Mouse (Mus musculus) CH12.LX (cell line): ENCODE measurements around the gene Ebf4. TPM values are rescaled to one million over a fixed set of nuclear protein-coding genes. Genes with fewer than 3 reads are reported as not detected.

Experiments used
- DNase-seq: peaks from one replicate; pipeline ENCODE4 v3.0.0-alpha.2; 2013; ENCODE audit errors: extremely low read depth
- H3K27ac ChIP-seq: 2 replicates; pipeline ENCODE4 v1.5.1; 2012; ENCODE audit warnings: low read depth, mild to moderate bottlenecking, control low read depth, moderate library complexity; ENCODE audit not compliant: insufficient read depth
- H3K27me3 ChIP-seq: replicated peaks from 2 replicates; pipeline ENCODE3; 2012; ENCODE audit warnings: inconsistent platforms
- H3K36me3 ChIP-seq, 2 experiments: replicated peaks in 1 of 2; 2 replicates each; pipeline versions ENCODE3 to v1.6.1; 2012; ENCODE audit warnings: inconsistent platforms in 1 of 2, low read length in 1 of 2, mild to moderate bottlenecking in 1 of 2, mixed read lengths in 1 of 2, moderate library complexity in 1 of 2; ENCODE audit not compliant: control insufficient read depth in 1 of 2, insufficient read depth in 1 of 2
- H3K4me1 ChIP-seq, 2 experiments: 2 replicates each; pipeline ENCODE4 v1.6.1; 2012; ENCODE audit warnings: inconsistent platforms in 1 of 2, moderate library complexity in 1 of 2; ENCODE audit not compliant: insufficient read depth in 2 of 2, control insufficient read depth in 1 of 2
- H3K4me2 ChIP-seq: 2 replicates; pipeline ENCODE4 v1.6.1; 2012; ENCODE audit warnings: low read depth, mild to moderate bottlenecking, control low read depth; ENCODE audit not compliant: poor library complexity, insufficient read depth, severe bottlenecking
- H3K4me3 ChIP-seq, 3 experiments: fragments of 150-350 bp in 1 of 3; sonication (generic) in 1 of 3; replicated peaks in 1 of 3; 2 replicates each; pipeline versions ENCODE3 to v1.5.1; 2011 to 2012; ENCODE audit warnings: low read depth in 2 of 3, low read length in 2 of 3, mild to moderate bottlenecking in 2 of 3, moderate library complexity in 2 of 3, control low read depth in 1 of 3, improper control_type of control experiment in 1 of 3, inconsistent platforms in 1 of 3, mixed read lengths in 1 of 3; ENCODE audit not compliant: poor library complexity in 1 of 3
- H3K79me2 ChIP-seq: replicated peaks from 2 replicates; pipeline ENCODE4 v1.6.1; 2012; ENCODE audit warnings: mild to moderate bottlenecking, moderate library complexity; ENCODE audit not compliant: control insufficient read depth, poor library complexity, insufficient read depth, severe bottlenecking; ENCODE audit errors: extremely low read depth
- H3K9ac ChIP-seq: 2 replicates; pipeline ENCODE4 v1.6.1; 2012; ENCODE audit warnings: low read depth, mild to moderate bottlenecking, control low read depth, moderate library complexity; ENCODE audit not compliant: insufficient read depth
- H3K9me3 ChIP-seq: replicated peaks from 2 replicates; pipeline ENCODE3; 2012; ENCODE audit warnings: low read length, inconsistent platforms, mixed read lengths
- BHLHE40 ChIP-seq: IDR thresholded peaks from 2 replicates; pipeline ENCODE4 v1.6.1; 2011; ENCODE audit warnings: mild to moderate bottlenecking, low read depth, low read length, improper control_type of control experiment
- CHD1 ChIP-seq: IDR thresholded peaks from 2 replicates; pipeline ENCODE4 v1.6.1; 2012; ENCODE audit warnings: low read depth, low read length, improper control_type of control experiment, inconsistent platforms
- CTCF ChIP-seq, 2 experiments: IDR thresholded peaks in 1 of 2; conservative IDR thresholded peaks in 1 of 2; 2 replicates each; pipeline ENCODE4 v1.5.1; 2011 to 2012; ENCODE audit warnings: low read depth in 2 of 2, low read length in 2 of 2, improper control_type of control experiment in 1 of 2, inconsistent platforms in 1 of 2, mild to moderate bottlenecking in 1 of 2, moderate library complexity in 1 of 2
- E2F4 ChIP-seq: IDR thresholded peaks from 2 replicates; pipeline ENCODE4 v1.6.1; 2011; ENCODE audit warnings: low read depth, low read length, improper control_type of control experiment; ENCODE audit not compliant: insufficient replicate concordance
- ELF1 ChIP-seq: IDR thresholded peaks from 2 replicates; pipeline ENCODE4 v1.6.1; 2014; ENCODE audit warnings: low read depth, mild to moderate bottlenecking, inconsistent platforms, low read length, improper control_type of control experiment
- EP300 ChIP-seq: IDR thresholded peaks from 2 replicates; pipeline ENCODE4 v1.6.1; 2011; ENCODE audit warnings: low read length, improper control_type of control experiment
- HCFC1 ChIP-seq: IDR thresholded peaks from 2 replicates; pipeline ENCODE4 v1.6.1; 2012; ENCODE audit warnings: low read depth, mild to moderate bottlenecking, inconsistent platforms, low read length, improper control_type of control experiment
- JUND ChIP-seq: conservative IDR thresholded peaks from 2 replicates; pipeline ENCODE4 v1.6.1; 2011; ENCODE audit warnings: low read depth, low read length, improper control_type of control experiment
- KAT2A ChIP-seq: IDR thresholded peaks from 2 replicates; pipeline ENCODE4 v1.6.1; 2012; ENCODE audit warnings: low read length, improper control_type of control experiment, inconsistent platforms; ENCODE audit not compliant: insufficient replicate concordance
- MXI1 ChIP-seq: IDR thresholded peaks from 2 replicates; pipeline ENCODE4 v1.6.1; 2011; ENCODE audit warnings: mild to moderate bottlenecking, low read depth, low read length, improper control_type of control experiment
- NELFE ChIP-seq: IDR thresholded peaks from 2 replicates; pipeline ENCODE4 v1.6.1; 2011; ENCODE audit warnings: low read depth, low read length, improper control_type of control experiment
- NRF1 ChIP-seq: IDR thresholded peaks from 2 replicates; pipeline ENCODE4 v1.6.1; 2014; ENCODE audit warnings: low read depth, mild to moderate bottlenecking, inconsistent platforms, low read length, improper control_type of control experiment, moderate library complexity
- RCOR1 ChIP-seq: conservative IDR thresholded peaks from 2 replicates; pipeline ENCODE4 v1.6.1; 2012; ENCODE audit warnings: low read depth, mild to moderate bottlenecking, inconsistent platforms, low read length, improper control_type of control experiment
- SIN3A ChIP-seq: IDR thresholded peaks from 2 replicates; pipeline ENCODE4 v1.6.1; 2012; ENCODE audit warnings: low read length, improper control_type of control experiment, inconsistent platforms
- SMC3 ChIP-seq: IDR thresholded peaks from 2 replicates; pipeline ENCODE4 v1.6.1; 2011; ENCODE audit warnings: low read depth, low read length, improper control_type of control experiment
- UBTF ChIP-seq: IDR thresholded peaks from 2 replicates; pipeline ENCODE4 v1.6.1; 2012; ENCODE audit warnings: low read depth, mild to moderate bottlenecking, inconsistent platforms, low read length, improper control_type of control experiment, moderate library complexity
- USF1 ChIP-seq: IDR thresholded peaks from 2 replicates; pipeline ENCODE4 v1.6.1; 2014; ENCODE audit warnings: low read depth, mild to moderate bottlenecking, inconsistent platforms, low read length, improper control_type of control experiment
- USF2 ChIP-seq: conservative IDR thresholded peaks from 2 replicates; pipeline ENCODE4 v1.6.1; 2011; ENCODE audit warnings: low read depth, low read length, improper control_type of control experiment
- ZC3H11A ChIP-seq: IDR thresholded peaks from 2 replicates; pipeline ENCODE4 v1.6.1; 2012; ENCODE audit warnings: low read depth, mild to moderate bottlenecking, inconsistent platforms, low read length, improper control_type of control experiment
- ZMIZ1 ChIP-seq: IDR thresholded peaks from 2 replicates; pipeline ENCODE4 v1.6.1; 2012; ENCODE audit warnings: low read depth, mild to moderate bottlenecking, inconsistent platforms, low read length, improper control_type of control experiment
- ZNF384 ChIP-seq: IDR thresholded peaks from 2 replicates; pipeline ENCODE4 v1.6.1; 2012; ENCODE audit warnings: low read depth, low read length, improper control_type of control experiment, inconsistent platforms
- dilution Hi-C: fragments of 300-500 bp; cut with MboI; formaldehyde crosslinking; loops from 2 replicates; pipeline ENCODE4 v1.14.3; 2020; ENCODE audit warnings: low sequenced_read_pairs; ENCODE audit not compliant: extremely low pct_unique_long_range_greater_than_20kb, extremely low pct_ligation_motif_present
- in situ Hi-C: fragments of 300-500 bp; cut with MboI; formaldehyde crosslinking; loops from 3 replicates; pipeline ENCODE4 v1.14.3; 2019; ENCODE audit warnings: low sequenced_read_pairs, low pct_ligation_motif_present, low pct_unique_long_range_greater_than_20kb, mixed read lengths
- polyA plus RNA-seq: library from polyadenylated mRNA; unstranded; fragments of >175 nt; gene quantifications from 2 replicates; pipeline ENCODE4 v1.2.1, GENCODE M21; 2012; ENCODE audit warnings: low read depth; ENCODE audit not compliant: insufficient read length
- total RNA-seq, 2 experiments: library from RNA; depleted of rRNA; stranded (reverse); fragments of 300-350 nt in 1 of 2; fragments of >200 nt in 1 of 2; gene quantifications; 2 replicates each; pipeline ENCODE4 v1.2.3; 2012 to 2014

Ebf4 gene
- total and polyA plus RNA-seq, 3 experiments: 0.13 TPM; not detected in 2

DNA sequence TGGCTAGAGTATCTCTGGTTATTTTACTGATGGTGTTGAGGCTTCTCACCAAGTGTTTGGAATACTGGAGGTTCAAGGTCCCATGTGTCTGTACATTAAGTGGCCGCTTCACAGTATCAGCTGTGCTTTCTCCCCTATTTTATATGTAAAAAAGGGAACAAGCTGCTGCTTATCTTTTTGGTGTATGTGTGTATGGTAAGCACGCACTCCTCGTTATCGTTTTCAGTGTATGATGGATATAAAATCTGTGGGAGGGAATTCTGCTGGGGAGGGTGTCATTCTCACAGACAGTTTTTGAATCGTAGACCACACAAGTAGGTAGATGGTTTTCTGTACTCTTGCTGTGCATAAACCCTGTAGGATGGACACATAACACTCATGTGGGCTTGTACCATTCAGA, 62.6 kb downstream of the Ebf4 start:
- TF ChIP-seq MXI1: no peak
- peaks cover 2% of the 10 kb centered on the region for H3K9me3 ChIP-seq
- DNase-seq: no peak
- in situ Hi-C loops: no loop called here
- no peaks in the 10 kb centered on the region for H3K79me2 ChIP-seq
- H3K36me3 ChIP-seq: no peaks in the 10 kb centered on the region
- H3K4me1 ChIP-seq: peaks cover 0 to 14% of the 10 kb centered on the region in 2 experiments; a peak in 2 of 4 replicates
- peaks cover 41% of the 10 kb centered on the region for H3K27me3 ChIP-seq
- dilution Hi-C loops: no loop called here
- no peak overlapping the region for H3K27ac ChIP-seq
- H3K4me3 ChIP-seq: no peak overlapping the region
- H3K9ac ChIP-seq: no peak overlapping the region
- no peak overlapping the region for H3K4me2 ChIP-seq

DNA sequence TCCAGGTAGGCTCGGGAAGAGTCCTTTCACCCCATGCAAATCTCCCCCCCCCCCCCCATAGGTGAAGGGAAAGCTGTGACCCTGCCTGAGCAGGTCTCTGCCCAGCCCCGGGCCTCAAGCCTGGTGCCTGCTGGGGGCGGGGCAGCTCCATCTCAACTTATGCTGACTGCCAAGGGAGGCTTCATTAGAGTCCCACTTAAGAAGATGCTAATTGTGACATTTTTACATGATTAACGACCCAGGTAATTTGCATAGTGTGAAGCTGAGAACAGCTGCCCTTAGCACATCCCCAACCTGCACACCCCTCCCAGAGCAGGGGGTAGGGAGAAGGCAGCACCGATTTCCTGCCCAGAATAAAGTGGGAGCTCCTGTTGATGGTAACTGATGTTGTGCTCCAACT, 63.9 kb downstream of the Ebf4 start:
- TF ChIP-seq ZMIZ1 (no peak), USF1 (no peak), HCFC1 (no peak), UBTF (no peak), JUND (no peak), SIN3A (no peak), SMC3 (no peak), USF2 (no peak), ELF1 (no peak), KAT2A (no peak), BHLHE40 (no peak), CTCF (conservative IDR thresholded peaks at IDR 0.05 in 1 of 2, IDR thresholded peaks at IDR 0.05 in 1 of 2; ENCODE audit: low read depth in 2 of 2, low read length in 2 of 2) (no peak), CHD1 (no peak), ZNF384 (no peak), E2F4 (no peak), EP300 (no peak), NRF1 (no peak), RCOR1 (no peak), ZC3H11A (no peak), NELFE (no peak)
- H3K4me3 ChIP-seq: no peak overlapping the region
- in situ Hi-C loops: no loop called here
- no peak overlapping the region for H3K4me2 ChIP-seq
- H3K36me3 ChIP-seq: no peaks in the 10 kb centered on the region
- dilution Hi-C loops: no loop called here
- no peak overlapping the region for H3K27ac ChIP-seq
- peaks cover 0 to 21% of the 10 kb centered on the region in 2 experiments; a peak in 2 of 4 replicates for H3K4me1 ChIP-seq
- no peaks in the 10 kb centered on the region for H3K79me2 ChIP-seq
- DNase-seq: no peak
- H3K27me3 ChIP-seq: peaks cover 48% of the 10 kb centered on the region
- peaks cover 2% of the 10 kb centered on the region for H3K9me3 ChIP-seq
- no peak overlapping the region for H3K9ac ChIP-seq
